Mouse (Mus musculus) midbrain, embryonic 14.5 days (tissue): ENCODE measurements around the gene Marcks. TPM values are rescaled to one million over a fixed set of nuclear protein-coding genes. Genes with fewer than 3 reads are reported as not detected.

Experiments
- ATAC-seq: fragments of 200-750 bp; cut with Nextera tagmentation; 2 replicates; pipeline ENCODE4 v1.8.0; 2017; ENCODE audit warnings: moderate number of reproducible peaks, moderate library complexity; ENCODE audit not compliant: low FRiP score, low TSS enrichment
- DNase-seq: peaks from one replicate; pipeline ENCODE4 v3.0.0-alpha.2; 2015
- H3K27ac ChIP-seq: fragments of 300-500 bp; sonication (generic); replicated peaks from 2 replicates; pipeline ENCODE4 v1.5.1; 2014; ENCODE audit warnings: mild to moderate bottlenecking, low read depth, low read length, moderate library complexity
- H3K27me3 ChIP-seq: fragments of 300-500 bp; sonication (generic); 2 replicates; pipeline ENCODE4 v1.6.1; 2014; ENCODE audit warnings: low read length, control low read depth, mixed read lengths; ENCODE audit not compliant: control insufficient read depth, insufficient read depth
- H3K36me3 ChIP-seq: fragments of 300-500 bp; sonication (generic); 2 replicates; pipeline ENCODE4 v1.6.1; 2014; ENCODE audit warnings: low read length, control low read depth; ENCODE audit not compliant: control insufficient read depth, insufficient read depth
- H3K4me1 ChIP-seq: fragments of 300-500 bp; sonication (generic); 2 replicates; pipeline ENCODE4 v1.6.1; 2014; ENCODE audit warnings: mild to moderate bottlenecking, antibody characterized with exemption, low read length, control low read depth; ENCODE audit not compliant: control insufficient read depth, insufficient read depth
- H3K4me2 ChIP-seq: fragments of 300-500 bp; sonication (generic); 2 replicates; pipeline ENCODE4 v1.6.1; 2014; ENCODE audit warnings: mild to moderate bottlenecking, low read length, moderate library complexity
- H3K4me3 ChIP-seq: fragments of 300-500 bp; sonication (generic); replicated peaks from 2 replicates; pipeline ENCODE4 v1.5.1; 2014; ENCODE audit warnings: low read depth, low read length
- H3K9ac ChIP-seq: fragments of 300-500 bp; sonication (generic); replicated peaks from 2 replicates; pipeline ENCODE4 v1.6.1; 2014; ENCODE audit warnings: mild to moderate bottlenecking, low read length, moderate library complexity
- H3K9me3 ChIP-seq: fragments of 300-500 bp; sonication (generic); 2 replicates; pipeline ENCODE4 v1.6.1; 2016; ENCODE audit warnings: low read length, control low read depth, mixed read lengths; ENCODE audit not compliant: control insufficient read depth
- WGBS: fragments of 180-500 bp; shearing (Covaris S2); extraction: QIAGEN DNeasy Blood & Tissue Kit; methylation state at CpG from one replicate; pipeline ENCODE4 v1.1.7; 2014; 5-methylcytosine and 5-hydroxymethylcytosine counted together
- polyA plus RNA-seq: library from polyadenylated mRNA; unstranded; fragments of >200 nt; fragmentation: Nextera tagmentation; extraction: Ambion mirVana; gene quantifications from 2 replicates; pipeline ENCODE4 v1.2.1, GENCODE M21; 2014

Marcks gene
- polyA plus RNA-seq, 1 experiment from 2014 or later, result 403 TPM

DNA sequence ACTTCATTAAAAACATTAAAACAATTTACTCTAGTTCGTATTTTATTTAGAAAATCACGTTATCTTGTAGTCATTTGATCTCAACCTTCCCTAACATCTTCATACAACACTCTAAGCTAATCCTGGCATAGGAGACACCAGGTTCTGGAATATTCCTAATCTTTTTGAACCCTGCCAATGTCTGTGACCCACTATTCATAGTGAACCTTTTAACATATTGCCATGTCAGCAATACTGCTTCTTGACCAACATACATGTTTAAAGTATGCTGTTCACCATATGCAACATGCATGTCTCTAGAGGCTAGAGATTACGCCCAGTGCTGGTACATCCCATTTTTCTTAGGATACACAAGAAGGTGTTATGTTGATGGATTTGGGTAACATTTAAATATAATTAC is 9.1 kb downstream of the Marcks start:
- ATAC-seq, result no peak

DNA sequence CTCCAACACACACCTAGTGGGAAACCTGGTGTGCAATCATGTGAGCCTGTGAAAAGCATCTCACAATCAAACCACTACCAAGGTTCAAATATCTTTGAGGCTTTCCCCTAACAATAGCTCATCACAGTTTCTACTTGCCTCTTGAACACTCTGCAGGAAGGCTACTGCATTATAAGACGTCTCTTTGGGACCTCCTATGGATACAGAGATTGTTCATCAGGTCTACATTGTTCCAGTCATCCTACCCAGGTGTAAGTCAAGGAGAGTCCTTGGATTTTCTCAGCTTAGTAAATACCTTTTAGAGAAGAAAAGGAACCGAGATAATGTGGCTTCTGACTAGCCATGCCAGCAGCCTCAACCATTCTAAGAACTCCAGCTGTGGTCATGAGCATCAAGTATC is 23.4 kb downstream of the Marcks start:
- Histone ChIP-seq H3K9me3 (no peaks in the 10 kb centered on the region), H3K9ac (no peak overlapping the region), H3K4me2 (no peak overlapping the region), H3K4me3 (no peak overlapping the region), H3K27me3 (no peaks in the 10 kb centered on the region), H3K4me1 (no peaks in the 10 kb centered on the region), H3K27ac (no peak overlapping the region), H3K36me3 (no peaks in the 10 kb centered on the region)
- no peak for ATAC-seq
- DNase-seq, result no peak
- 70% methylated on average over 2 of the region's 2 CpGs for WGBS

More for the DNA sequence above, 9.1 kb downstream of the Marcks start:
- no peaks in the 10 kb centered on the region for H3K27me3 ChIP-seq
- no peak overlapping the region for H3K27ac ChIP-seq
- no peak overlapping the region for H3K4me3 ChIP-seq
- no peaks in the 10 kb centered on the region for H3K9me3 ChIP-seq
- no peak overlapping the region for H3K9ac ChIP-seq
- peaks cover 24% of the 10 kb centered on the region for H3K36me3 ChIP-seq
- DNase-seq, result peak; percentile 4
- 96% methylated on average over 3 of the region's 3 CpGs for WGBS
- H3K4me2 ChIP-seq, result no peak overlapping the region
- H3K4me1 ChIP-seq, result peaks cover 14% of the 10 kb centered on the region

DNA sequence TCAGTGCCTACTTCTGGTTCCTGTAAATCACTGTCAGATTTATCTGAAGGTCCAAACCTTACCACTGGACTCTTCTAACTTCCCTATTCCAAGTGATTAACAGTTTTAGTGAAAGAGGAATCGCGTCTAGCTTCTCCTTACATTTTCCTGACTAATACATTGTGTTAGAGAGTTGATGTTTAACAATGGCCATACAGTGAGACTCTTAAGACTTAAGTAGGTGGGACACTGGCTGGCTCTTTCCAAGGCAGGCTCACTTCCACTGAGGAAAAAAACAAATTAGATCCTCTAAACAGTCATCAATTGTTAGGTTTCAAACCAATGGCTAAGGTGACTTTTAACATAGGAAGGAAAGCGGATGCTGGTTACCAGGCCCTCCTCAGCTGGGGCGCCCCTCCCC is 25.9 kb downstream of the Marcks start:
- Histone ChIP-seq H3K4me1 (no peaks in the 10 kb centered on the region), H3K4me2 (no peak overlapping the region), H3K27ac (no peak overlapping the region), H3K36me3 (no peaks in the 10 kb centered on the region), H3K27me3 (no peaks in the 10 kb centered on the region), H3K4me3 (no peak overlapping the region), H3K9me3 (no peaks in the 10 kb centered on the region), H3K9ac (no peak overlapping the region)
- ATAC-seq, result no peak
- no peak for DNase-seq
- WGBS, result 91% methylated on average over 4 of the region's 4 CpGs

DNA sequence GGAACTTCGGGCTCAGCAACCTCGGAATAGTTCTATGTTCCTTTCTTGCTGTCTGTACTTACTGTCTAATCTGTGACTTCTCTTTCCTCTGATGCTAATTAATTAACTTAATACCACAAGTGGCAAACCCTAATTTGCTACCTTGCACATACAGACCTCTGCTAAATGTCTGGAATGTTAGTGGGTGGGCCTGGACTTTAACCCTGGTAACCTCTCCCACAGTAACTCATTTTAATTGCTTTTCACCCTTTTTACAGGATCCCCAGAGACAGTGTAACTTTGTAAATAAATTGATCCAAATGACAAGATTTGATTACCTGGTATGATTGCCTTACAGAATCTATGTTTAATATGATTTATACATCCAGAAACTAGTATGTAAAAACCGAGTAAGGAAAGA is 26.4 kb downstream of the Marcks start:
- H3K4me2 ChIP-seq, result no peak overlapping the region
- DNase-seq (no peak), ATAC-seq (no peak)
- H3K9me3 ChIP-seq, result no peaks in the 10 kb centered on the region
- no peaks in the 10 kb centered on the region for H3K36me3 ChIP-seq
- H3K4me1 ChIP-seq, result no peaks in the 10 kb centered on the region
- H3K27me3 ChIP-seq, result no peaks in the 10 kb centered on the region
- H3K9ac ChIP-seq, result no peak overlapping the region
- no peak overlapping the region for H3K27ac ChIP-seq
- no peak overlapping the region for H3K4me3 ChIP-seq
- WGBS, result 88% methylated on average over 3 of the region's 3 CpGs

DNA sequence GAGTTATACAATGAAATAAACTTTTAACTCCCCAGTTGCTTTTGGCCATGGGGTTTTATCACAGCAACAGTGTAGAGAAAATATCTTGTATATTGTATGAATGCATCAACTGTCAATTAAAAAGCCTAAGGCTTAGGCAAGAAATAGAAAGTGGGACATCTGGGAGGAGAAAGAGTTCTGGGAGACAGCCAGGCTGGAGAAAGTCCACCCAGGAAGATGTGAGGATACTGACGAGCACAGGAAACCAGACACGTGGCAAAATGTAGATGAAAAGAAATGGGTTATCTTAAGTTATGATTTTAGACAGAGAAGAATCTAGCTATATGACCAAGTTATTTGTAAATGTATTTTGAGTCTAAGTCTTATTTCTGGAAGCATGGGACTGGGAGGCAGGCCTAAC is 27.3 kb downstream of the Marcks start:
- Histone ChIP-seq H3K27me3 (no peaks in the 10 kb centered on the region), H3K9ac (no peak overlapping the region), H3K9me3 (no peaks in the 10 kb centered on the region), H3K36me3 (no peaks in the 10 kb centered on the region), H3K27ac (no peak overlapping the region), H3K4me2 (no peak overlapping the region), H3K4me3 (no peak overlapping the region), H3K4me1 (no peaks in the 10 kb centered on the region)
- no peak for ATAC-seq
- no peak for DNase-seq
- WGBS, result 92% methylated on average over 2 of the region's 2 CpGs

DNA sequence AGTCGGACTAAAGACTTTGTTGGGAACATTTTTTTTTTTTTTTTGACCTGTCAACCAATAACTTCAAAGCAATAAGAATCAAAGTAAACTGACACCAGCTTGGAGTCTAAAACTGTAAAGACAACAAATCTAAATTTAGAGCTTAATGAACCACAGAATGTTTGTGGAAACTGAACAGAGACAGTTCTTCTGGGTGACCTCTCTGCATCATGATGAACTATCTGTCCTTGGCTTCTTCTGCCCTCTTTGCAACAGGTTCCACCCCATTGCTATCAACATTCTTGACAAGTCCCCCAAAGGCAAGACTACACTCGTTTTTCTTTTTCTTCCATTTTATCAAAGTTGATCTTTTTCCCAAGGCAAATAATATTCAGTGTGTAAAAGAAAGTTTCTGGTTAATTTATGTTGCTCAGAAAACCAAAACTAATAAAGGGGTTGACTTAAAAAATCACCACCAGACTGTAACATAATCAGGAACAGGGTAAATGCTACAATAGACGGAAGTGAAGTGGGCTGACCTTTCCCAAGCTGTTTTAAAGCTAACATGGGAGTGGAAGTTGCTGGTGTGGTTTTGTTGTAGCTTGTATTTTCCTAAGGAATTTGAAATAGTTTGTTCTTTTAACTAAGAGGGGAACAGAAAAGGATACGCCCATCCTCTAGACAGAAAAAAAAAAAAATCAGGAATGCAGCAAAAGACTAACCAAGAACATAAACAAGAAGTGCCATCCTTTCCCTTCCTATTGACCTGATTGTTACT is 31.7 kb downstream of the Marcks start:
- Histone ChIP-seq H3K4me2 (no peak overlapping the region), H3K36me3 (no peaks in the 10 kb centered on the region), H3K27ac (no peak overlapping the region), H3K9me3 (no peaks in the 10 kb centered on the region), H3K27me3 (no peaks in the 10 kb centered on the region), H3K4me3 (no peak overlapping the region), H3K4me1 (no peaks in the 10 kb centered on the region), H3K9ac (no peak overlapping the region)
- ATAC-seq (no peak), DNase-seq (no peak)
- WGBS, result 88% methylated on average over 4 of the region's 4 CpGs

DNA sequence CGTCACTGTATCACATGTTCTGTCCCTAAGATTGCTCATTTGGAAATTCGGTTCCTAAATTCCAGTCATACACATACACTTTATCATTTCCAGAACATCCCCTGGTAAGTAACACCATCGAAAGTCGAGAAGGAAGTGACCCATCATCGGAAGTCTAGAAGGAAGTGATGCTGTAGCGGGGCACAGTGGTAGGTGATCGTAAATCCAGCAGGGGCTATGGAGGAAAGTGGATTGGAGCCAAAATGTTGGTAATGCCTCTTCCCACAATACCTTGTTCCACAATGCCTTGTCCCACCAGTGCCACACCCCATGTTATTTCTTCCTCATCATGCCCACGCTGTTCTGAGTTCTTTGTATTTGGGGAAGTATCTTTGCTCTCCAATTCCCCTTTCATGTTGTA is 32.4 kb downstream of the Marcks start:
- Histone ChIP-seq H3K4me1 (no peaks in the 10 kb centered on the region), H3K9ac (no peak overlapping the region), H3K4me3 (no peak overlapping the region), H3K36me3 (no peaks in the 10 kb centered on the region), H3K27me3 (no peaks in the 10 kb centered on the region), H3K9me3 (no peaks in the 10 kb centered on the region), H3K4me2 (no peak overlapping the region), H3K27ac (no peak overlapping the region)
- DNase-seq (no peak), ATAC-seq (no peak)
- 96% methylated on average over 8 of the region's 8 CpGs for WGBS

DNA sequence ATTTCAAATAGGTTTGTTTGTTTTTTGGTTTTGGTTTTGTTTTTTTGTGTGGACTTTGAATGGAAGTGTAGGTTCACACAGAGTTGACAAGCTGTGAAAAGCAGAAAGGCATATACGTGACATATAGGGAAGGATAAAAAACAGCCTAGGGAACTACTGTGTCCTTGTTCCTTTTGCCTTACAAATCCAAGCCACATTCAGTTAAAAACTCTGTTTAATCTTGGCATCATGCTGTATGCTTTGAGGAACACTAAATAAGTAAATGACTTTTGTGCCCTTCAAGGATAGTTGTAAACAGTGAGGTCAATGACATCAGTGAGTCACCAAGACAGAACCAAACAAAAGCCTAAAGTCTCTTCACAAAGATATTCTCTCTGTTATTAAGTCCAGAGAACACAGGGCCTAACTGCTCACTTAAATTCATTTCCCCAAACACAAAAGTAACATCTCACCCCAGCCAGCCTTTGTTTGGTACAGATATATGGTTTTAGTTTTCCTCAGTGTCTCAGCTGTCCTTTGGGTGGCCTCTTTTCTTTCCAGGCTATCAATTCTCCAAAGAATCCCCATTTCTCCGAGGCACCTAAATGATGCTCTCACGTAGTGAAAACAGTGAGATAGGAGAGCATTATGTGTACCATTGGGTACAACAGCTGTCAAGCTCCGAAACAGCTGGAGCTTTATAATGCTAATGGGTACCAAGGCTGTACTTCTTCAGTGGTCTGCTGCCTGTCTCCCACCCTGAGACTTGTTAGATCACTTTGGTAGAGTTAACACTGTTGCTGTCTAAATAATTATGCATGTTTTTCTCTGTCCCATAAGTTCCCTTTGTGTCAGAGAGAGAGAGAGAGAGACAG is 36.3 kb downstream of the Marcks start:
- DNase-seq (no peak), ATAC-seq (no peak)
- Histone ChIP-seq H3K36me3 (no peaks in the 10 kb centered on the region), H3K27me3 (no peaks in the 10 kb centered on the region), H3K4me1 (no peaks in the 10 kb centered on the region), H3K4me3 (no peak overlapping the region), H3K9me3 (peaks cover 8% of the 10 kb centered on the region; the same call in 1 of the 2 replicates), H3K9ac (no peak overlapping the region), H3K4me2 (no peak overlapping the region), H3K27ac (no peak overlapping the region)
- WGBS, result 50% methylated on average over 4 of the region's 4 CpGs

DNA sequence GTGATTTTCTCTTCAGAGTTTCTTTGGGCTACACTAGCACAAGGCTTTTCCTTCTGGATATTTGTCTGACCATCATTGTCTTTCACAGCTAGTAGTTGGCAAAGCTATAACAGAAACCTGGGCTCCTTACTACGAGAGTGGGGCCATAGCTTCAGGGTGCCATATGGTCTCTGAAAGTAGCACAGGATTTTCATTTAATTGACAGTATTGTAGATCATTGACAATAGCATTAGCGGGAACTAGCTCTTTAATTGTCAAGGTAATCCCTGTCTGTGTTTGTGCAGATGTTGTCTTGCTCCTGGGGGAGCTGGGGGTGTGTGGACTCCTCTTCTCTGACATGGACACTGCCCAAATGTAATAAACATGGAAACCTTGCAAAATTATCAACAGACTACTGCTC is 37.0 kb downstream of the Marcks start:
- Histone ChIP-seq H3K27me3 (no peaks in the 10 kb centered on the region), H3K9ac (no peak overlapping the region), H3K27ac (no peak overlapping the region), H3K4me3 (no peak overlapping the region), H3K4me2 (no peak overlapping the region), H3K4me1 (no peaks in the 10 kb centered on the region), H3K36me3 (no peaks in the 10 kb centered on the region), H3K9me3 (peaks cover 8% of the 10 kb centered on the region; the same call in 1 of the 2 replicates)
- DNase-seq (peak; percentile 7), ATAC-seq (no peak)
- 17% methylated on average over 2 of the region's 2 CpGs for WGBS
